Mouse (Mus musculus) intestine, embryonic 15.5 days (tissue): ENCODE data around the gene Cemip. TPM values are rescaled to one million over a fixed set of nuclear protein-coding genes. Genes with fewer than 3 reads are reported as not detected.

Experiments
- ATAC-seq: fragments of 200-750 bp; cut with Nextera tagmentation; 2 replicates; pipeline ENCODE4 v1.8.0; 2017; ENCODE audit warnings: moderate TSS enrichment, moderate library complexity
- H3K27ac ChIP-seq: fragments of 300-500 bp; sonication (generic); 2 replicates; pipeline ENCODE4 v1.5.1; 2015; ENCODE audit warnings: mild to moderate bottlenecking, inconsistent platforms
- H3K27me3 ChIP-seq: fragments of 300-500 bp; sonication (generic); replicated peaks from 2 replicates; pipeline ENCODE4 v1.6.1; 2015; ENCODE audit warnings: inconsistent platforms
- H3K36me3 ChIP-seq: fragments of 300-500 bp; sonication (generic); 2 replicates; pipeline ENCODE4 v1.6.1; 2015; ENCODE audit warnings: inconsistent platforms
- H3K4me1 ChIP-seq: fragments of 300-500 bp; sonication (generic); replicated peaks from 2 replicates; pipeline ENCODE4 v1.6.1; 2015; ENCODE audit warnings: inconsistent platforms
- H3K4me2 ChIP-seq: fragments of 300-500 bp; sonication (generic); replicated peaks from 2 replicates; pipeline ENCODE4 v1.6.1; 2015; ENCODE audit warnings: mild to moderate bottlenecking, inconsistent platforms
- H3K4me3 ChIP-seq: fragments of 300-500 bp; sonication (generic); replicated peaks from 2 replicates; pipeline ENCODE4 v1.5.1; 2015; ENCODE audit warnings: inconsistent platforms
- H3K9ac ChIP-seq: fragments of 300-500 bp; sonication (generic); 2 replicates; pipeline ENCODE4 v1.6.1; 2015; ENCODE audit warnings: inconsistent platforms
- H3K9me3 ChIP-seq: fragments of 300-500 bp; sonication (generic); 2 replicates; pipeline ENCODE4 v1.6.1; 2016; ENCODE audit warnings: inconsistent platforms
- WGBS: fragments of 180-500 bp; shearing (Covaris S2); methylation state at CpG from one replicate; pipeline ENCODE4 v1.1.7; 2015; 5-methylcytosine and 5-hydroxymethylcytosine counted together
- polyA plus RNA-seq: library from polyadenylated mRNA; unstranded; fragments of >200 nt; fragmentation: Nextera tagmentation; extraction: Ambion mirVana; gene quantifications from 2 replicates; pipeline ENCODE4 v1.2.1, GENCODE M21; 2015

The Cemip gene
- polyA plus RNA-seq, 1 experiment from 2014 or later: 0.44 TPM

DNA sequence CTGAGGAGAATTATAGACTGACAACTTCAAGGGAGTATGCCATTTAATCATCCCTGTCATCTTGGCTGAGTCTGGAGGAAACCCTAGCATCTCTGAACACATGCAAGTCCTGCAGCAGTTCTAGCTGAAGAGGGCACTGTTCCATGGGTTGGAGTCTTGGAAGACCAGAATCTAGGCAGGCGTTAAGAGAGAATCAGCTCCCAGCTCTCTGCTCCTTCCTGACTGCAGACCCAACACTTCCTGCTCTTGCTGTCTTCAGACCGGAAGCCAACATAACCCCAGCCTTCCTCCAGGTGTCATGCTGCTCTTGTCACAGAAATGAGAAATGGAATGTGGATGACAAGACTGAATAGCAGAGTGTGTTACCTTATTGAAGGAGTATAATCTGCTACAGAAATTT, 29.1 kb upstream of the Cemip start:
- H3K4me2 ChIP-seq: no peak overlapping the region
- H3K4me3 ChIP-seq: no peak overlapping the region
- peaks cover 7% of the 10 kb centered on the region for H3K36me3 ChIP-seq
- no peaks in the 10 kb centered on the region for H3K27me3 ChIP-seq
- no peaks in the 10 kb centered on the region for H3K9me3 ChIP-seq
- no peak overlapping the region for H3K9ac ChIP-seq
- 63% methylated on average over 2 of the region's 2 CpGs for WGBS
- no peak overlapping the region for H3K27ac ChIP-seq
- ATAC-seq: no peak
- H3K4me1 ChIP-seq: peaks cover 30% of the 10 kb centered on the region

DNA sequence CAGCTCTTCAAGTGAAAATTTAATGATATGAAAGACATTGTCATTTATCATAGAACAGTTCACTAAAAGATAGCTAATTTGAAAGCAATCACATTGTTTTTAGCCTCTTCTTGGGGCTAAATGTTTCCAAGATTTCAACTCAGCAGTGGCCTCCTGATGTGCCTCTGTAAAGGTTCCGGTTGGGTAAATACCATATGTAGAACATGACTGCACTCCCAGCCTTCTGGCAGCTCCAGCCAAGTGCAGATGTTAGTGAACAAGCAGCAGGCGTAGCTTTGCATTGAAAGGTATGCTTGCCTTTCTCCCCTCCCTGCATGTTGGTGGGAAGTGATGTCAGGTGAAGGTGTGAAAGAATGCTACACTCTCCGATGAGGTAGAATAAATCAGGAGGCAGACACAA, 28.5 kb upstream of the Cemip start:
- Histone ChIP-seq H3K9ac (no peak overlapping the region), H3K27ac (no peak overlapping the region), H3K27me3 (no peaks in the 10 kb centered on the region), H3K4me3 (no peak overlapping the region), H3K4me2 (no peak overlapping the region), H3K4me1 (peaks cover 24% of the 10 kb centered on the region), H3K36me3 (peaks cover 11% of the 10 kb centered on the region), H3K9me3 (no peaks in the 10 kb centered on the region)
- ATAC-seq: no peak
- 80% methylated on average over 3 of the region's 3 CpGs for WGBS

DNA sequence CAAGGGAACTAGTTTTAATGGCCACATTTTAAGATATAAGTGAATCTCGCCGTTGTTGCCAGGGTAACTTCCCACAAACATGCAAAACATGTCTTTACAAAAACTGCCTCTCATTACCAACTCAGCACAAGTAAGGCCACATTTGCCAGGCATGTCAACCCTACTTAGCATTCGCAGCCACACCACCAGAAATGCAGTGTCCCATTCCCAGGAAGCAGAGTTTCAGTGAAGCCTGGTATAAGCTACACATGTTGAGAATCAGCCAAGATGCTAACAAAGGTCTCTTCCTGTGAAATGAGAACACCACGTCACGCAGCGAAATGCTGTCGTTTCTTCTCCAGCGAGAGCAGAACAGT, 26.7 kb upstream of the Cemip start:
- no peak overlapping the region for H3K4me2 ChIP-seq
- H3K4me1 ChIP-seq: peaks cover 16% of the 10 kb centered on the region
- H3K9me3 ChIP-seq: no peaks in the 10 kb centered on the region
- 90% methylated on average over 8 of the region's 8 CpGs for WGBS
- H3K4me3 ChIP-seq: no peak overlapping the region
- peaks cover 18% of the 10 kb centered on the region for H3K36me3 ChIP-seq
- no peak overlapping the region for H3K27ac ChIP-seq
- no peak overlapping the region for H3K9ac ChIP-seq
- no peak for ATAC-seq
- no peaks in the 10 kb centered on the region for H3K27me3 ChIP-seq

DNA sequence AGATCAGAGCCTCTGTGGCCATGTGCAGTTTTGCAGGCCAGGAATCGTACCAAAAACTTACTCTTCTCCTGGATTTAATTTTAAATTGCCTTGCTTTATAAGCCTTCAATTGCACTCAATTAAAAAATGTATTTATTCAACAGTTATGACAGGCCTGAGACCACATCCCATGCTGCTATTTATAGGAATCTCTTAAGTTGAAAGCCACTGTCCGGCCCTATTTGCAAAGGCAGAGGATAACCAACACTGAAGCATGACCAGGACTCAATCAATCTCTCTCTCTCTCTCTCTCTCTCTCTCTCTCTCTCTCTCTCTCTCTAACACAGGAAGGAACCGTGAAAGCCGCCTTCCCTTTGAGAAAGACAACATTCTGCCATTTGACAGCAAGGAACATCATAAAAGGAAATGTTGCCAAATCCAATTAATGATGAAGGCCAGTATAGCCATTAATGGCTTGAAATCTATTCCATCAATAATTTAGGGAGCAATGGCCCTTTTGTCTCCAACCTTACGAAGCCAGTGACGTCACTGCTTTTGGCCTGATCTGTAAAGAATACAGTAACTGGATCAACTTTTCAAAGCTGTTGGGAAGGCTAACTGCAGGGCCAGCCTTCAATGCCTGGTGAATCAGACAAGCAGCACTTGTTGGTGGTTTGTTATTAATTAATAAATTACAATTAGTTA, 26.2 kb upstream of the Cemip start:
- Histone ChIP-seq H3K4me2 (no peak overlapping the region), H3K4me3 (no peak overlapping the region), H3K4me1 (peaks cover 12% of the 10 kb centered on the region), H3K9ac (no peak overlapping the region), H3K27me3 (no peaks in the 10 kb centered on the region), H3K27ac (no peak overlapping the region), H3K9me3 (no peaks in the 10 kb centered on the region), H3K36me3 (peaks cover 18% of the 10 kb centered on the region)
- WGBS: 67% methylated on average over 6 of the region's 6 CpGs
- no peak for ATAC-seq

DNA sequence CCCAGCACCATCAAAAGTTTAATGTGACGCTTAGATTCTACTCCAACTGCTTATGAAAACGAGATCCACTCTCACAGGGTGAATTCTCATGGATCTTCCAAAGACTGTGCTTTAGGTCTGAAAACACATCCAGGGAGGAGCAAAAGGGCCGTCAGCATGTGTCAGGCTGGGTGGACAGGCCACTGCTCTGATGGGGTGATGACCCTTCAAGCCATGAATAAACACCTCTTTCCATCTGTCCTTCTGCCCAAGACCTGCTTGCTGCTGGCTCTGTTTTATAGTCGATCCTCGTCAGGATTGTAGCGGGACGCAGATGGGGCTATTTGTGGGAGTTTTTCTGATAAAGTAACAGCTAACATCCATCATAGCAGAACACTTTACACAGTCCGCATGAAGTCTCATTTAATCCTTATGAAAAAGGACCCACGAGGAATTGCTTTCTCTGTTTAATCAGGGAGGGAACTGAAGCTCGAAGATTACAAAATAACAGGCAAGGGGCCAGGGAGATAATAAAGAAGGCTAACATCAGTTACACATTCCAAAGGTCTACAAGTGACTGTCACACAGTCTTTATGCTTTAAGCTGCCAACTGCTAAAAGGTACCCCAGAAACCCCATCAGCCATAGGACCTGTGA, 25.5 kb upstream of the Cemip start:
- H3K4me2 ChIP-seq: no peak overlapping the region
- peaks cover 6% of the 10 kb centered on the region for H3K4me1 ChIP-seq
- no peak overlapping the region for H3K4me3 ChIP-seq
- no peak overlapping the region for H3K27ac ChIP-seq
- no peak overlapping the region for H3K9ac ChIP-seq
- H3K27me3 ChIP-seq: no peaks in the 10 kb centered on the region
- WGBS: 44% methylated on average over 10 of the region's 10 CpGs
- ATAC-seq: no peak
- H3K9me3 ChIP-seq: no peaks in the 10 kb centered on the region
- peaks cover 18% of the 10 kb centered on the region for H3K36me3 ChIP-seq

DNA sequence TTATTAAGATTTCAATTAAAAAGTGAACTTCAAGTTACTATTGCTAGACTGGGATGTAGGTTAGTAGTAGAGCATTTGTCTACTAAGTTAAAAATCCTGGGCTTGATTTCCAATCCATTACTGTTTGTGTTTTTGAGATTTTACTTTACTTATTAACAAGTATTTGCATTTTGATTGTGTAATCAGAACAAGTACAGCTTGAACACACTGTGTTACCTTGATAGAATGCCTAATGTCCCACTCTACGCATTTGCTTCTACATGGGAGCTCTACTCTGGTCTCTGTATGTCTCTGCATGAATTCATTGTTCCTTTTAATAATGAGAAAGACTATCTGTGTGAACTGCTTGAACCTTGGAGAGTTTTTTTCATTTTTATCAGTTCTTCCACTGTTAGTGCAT, 20.6 kb upstream of the Cemip start:
- WGBS: 94% methylated on average over 1 of the region's 1 CpGs
- Histone ChIP-seq H3K36me3 (peaks cover 15% of the 10 kb centered on the region), H3K4me1 (peaks cover 5% of the 10 kb centered on the region), H3K9ac (no peak overlapping the region), H3K9me3 (no peaks in the 10 kb centered on the region), H3K27ac (no peak overlapping the region), H3K27me3 (no peaks in the 10 kb centered on the region), H3K4me2 (no peak overlapping the region), H3K4me3 (no peak overlapping the region)
- ATAC-seq: no peak

DNA sequence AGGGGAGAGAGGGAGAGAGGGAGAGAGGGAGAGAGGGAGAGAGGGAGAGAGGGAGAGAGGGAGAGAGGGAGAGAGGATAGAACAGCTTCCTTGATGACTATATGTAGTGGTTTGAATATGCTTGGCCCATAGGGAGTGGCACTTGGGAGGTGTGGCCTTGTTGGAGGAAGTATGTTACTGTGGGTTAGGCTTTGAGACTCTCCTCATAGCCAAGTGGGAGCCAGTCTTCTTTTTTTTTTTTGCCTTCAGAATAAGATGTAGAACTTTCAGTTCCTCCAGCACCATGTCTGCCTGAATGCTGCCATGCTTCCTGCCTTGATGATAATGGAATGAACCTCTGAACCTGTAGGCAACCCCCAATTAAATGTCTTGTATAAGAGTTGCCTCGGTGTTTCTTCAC, 16.3 kb upstream of the Cemip start:
- WGBS: 96% methylated on average over 1 of the region's 1 CpGs
- no peaks in the 10 kb centered on the region for H3K27me3 ChIP-seq
- ATAC-seq: no peak
- no peak overlapping the region for H3K4me3 ChIP-seq
- no peak overlapping the region for H3K9ac ChIP-seq
- H3K9me3 ChIP-seq: no peaks in the 10 kb centered on the region
- H3K4me2 ChIP-seq: no peak overlapping the region
- no peaks in the 10 kb centered on the region for H3K36me3 ChIP-seq
- H3K27ac ChIP-seq: no peak overlapping the region
- no peaks in the 10 kb centered on the region for H3K4me1 ChIP-seq

DNA sequence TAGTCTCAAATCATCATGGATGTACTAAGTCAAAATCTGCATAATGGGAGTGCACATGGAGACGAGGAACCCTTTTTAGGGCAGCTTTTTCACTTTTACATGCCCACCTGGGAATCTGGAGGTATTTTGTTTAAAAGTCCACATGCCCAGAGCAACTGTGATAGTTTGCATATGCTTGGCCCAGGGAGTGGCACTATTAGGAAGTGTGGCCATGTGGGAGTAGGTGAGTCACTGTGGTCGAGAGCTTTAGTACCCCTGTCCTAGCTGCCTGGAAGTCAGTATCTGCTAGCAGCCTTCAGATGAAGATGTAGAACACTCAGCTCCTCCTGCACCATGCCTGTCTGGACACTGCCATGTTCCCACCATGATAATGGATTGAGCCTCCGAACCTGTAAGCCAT, 14.4 kb upstream of the Cemip start:
- no peaks in the 10 kb centered on the region for H3K9me3 ChIP-seq
- 86% methylated on average over 3 of the region's 3 CpGs for WGBS
- no peak overlapping the region for H3K9ac ChIP-seq
- no peak overlapping the region for H3K4me2 ChIP-seq
- no peak for ATAC-seq
- H3K27ac ChIP-seq: no peak overlapping the region
- no peaks in the 10 kb centered on the region for H3K27me3 ChIP-seq
- no peaks in the 10 kb centered on the region for H3K36me3 ChIP-seq
- H3K4me3 ChIP-seq: no peak overlapping the region
- no peaks in the 10 kb centered on the region for H3K4me1 ChIP-seq

DNA sequence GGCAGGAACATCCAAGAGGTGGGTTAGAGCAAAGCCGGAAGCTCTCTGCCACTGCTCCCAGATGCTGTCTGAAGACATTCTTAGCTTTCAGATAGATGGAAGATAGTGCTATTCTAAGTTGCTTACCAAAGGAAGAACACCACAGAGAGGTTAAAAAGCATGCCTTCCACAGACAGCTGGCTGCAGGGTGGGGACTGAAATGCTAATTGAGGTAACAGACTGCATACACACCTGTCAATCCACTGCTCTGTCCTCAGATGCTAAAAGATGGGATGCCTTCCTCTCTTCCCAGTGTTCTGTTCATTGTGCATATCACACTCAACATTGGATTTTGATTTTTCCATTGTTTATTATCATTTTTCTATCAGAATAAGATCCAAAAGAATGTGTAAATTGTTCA, 11.8 kb upstream of the Cemip start:
- Histone ChIP-seq H3K9me3 (no peaks in the 10 kb centered on the region), H3K4me1 (no peaks in the 10 kb centered on the region), H3K27ac (no peak overlapping the region), H3K4me3 (no peak overlapping the region), H3K9ac (no peak overlapping the region), H3K27me3 (no peaks in the 10 kb centered on the region), H3K4me2 (no peak overlapping the region), H3K36me3 (no peaks in the 10 kb centered on the region)
- whole genome bisulfite sequencing: 94% methylated on average over 1 of the region's 1 CpGs
- no peak for ATAC-seq

DNA sequence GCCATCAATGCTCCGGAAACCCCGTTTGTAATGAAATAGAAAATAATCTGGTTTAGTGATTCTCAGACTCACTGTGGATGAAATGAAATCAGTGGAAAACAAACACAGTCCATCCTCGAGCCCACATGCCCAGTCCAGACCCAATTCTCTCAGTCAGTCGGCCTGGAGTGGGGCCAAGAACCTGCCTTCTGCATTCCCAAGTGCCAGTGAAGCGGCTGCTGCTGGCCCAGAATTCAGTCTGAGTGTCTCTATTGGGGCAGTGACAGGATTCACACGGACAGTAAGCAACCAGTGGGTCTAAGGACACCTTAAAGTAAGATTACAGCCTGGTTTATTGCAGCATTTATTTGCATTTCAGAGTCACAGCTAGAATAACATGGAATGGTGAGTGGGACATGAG, 10.2 kb upstream of the Cemip start:
- Histone ChIP-seq H3K36me3 (no peaks in the 10 kb centered on the region), H3K27ac (no peak overlapping the region), H3K4me1 (no peaks in the 10 kb centered on the region), H3K4me2 (no peak overlapping the region), H3K27me3 (no peaks in the 10 kb centered on the region), H3K9ac (no peak overlapping the region), H3K4me3 (no peak overlapping the region), H3K9me3 (no peaks in the 10 kb centered on the region)
- WGBS: 60% methylated on average over 6 of the region's 6 CpGs
- ATAC-seq: no peak

DNA sequence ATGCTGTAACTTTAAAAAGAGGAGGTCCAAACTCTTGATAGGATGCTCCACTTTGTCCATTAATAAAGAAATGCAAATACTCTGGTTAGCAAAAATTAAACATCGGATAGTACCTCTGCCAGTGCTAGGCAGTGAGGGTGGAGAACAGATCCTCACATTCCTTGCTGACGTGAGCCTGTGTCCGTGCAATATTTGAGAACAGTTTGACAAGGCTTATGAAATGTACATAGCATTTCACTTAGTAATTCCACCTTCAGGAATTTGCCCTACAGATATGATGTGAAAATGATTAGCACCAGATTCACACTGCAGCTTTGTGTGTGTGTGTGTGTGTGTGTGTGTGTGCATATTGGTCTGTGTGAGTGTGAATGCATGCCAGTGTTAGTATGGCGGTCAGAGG, 4.5 kb upstream of the Cemip start:
- Histone ChIP-seq H3K4me1 (peaks cover 6% of the 10 kb centered on the region; the same call in 1 of the 2 replicates), H3K4me2 (no peak overlapping the region), H3K27me3 (peaks cover 18% of the 10 kb centered on the region), H3K9me3 (no peaks in the 10 kb centered on the region), H3K27ac (no peak overlapping the region), H3K36me3 (no peaks in the 10 kb centered on the region), H3K4me3 (no peak overlapping the region), H3K9ac (no peak overlapping the region)
- 72% methylated on average over 4 of the region's 4 CpGs for WGBS
- no peak for ATAC-seq

DNA sequence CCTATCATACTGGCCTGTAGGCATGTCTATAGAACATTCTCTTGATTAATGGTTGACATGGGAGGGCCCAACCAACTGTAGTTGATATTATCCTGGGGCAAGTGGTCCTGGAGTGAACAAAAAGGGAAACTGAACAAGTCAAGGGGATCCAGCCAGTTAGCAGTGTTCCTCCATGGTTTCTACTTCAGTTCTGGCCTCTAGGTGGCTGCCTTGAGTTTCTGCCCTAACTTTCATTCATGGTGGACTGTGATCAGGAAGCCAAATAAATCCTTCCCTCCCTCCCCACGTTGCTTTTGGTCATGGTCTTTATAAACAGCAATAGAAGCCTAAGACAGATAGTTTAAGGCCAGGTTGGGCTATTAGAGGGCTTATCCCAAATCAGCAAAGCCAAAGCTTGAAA, 3.5 kb upstream of the Cemip start:
- Histone ChIP-seq H3K27me3 (peaks cover 29% of the 10 kb centered on the region), H3K4me3 (no peak overlapping the region), H3K9ac (no peak overlapping the region), H3K27ac (no peak overlapping the region), H3K4me1 (peaks cover 16% of the 10 kb centered on the region), H3K36me3 (no peaks in the 10 kb centered on the region), H3K9me3 (no peaks in the 10 kb centered on the region), H3K4me2 (no peak overlapping the region)
- 17% methylated on average over 1 of the region's 1 CpGs for WGBS
- no peak for ATAC-seq

DNA sequence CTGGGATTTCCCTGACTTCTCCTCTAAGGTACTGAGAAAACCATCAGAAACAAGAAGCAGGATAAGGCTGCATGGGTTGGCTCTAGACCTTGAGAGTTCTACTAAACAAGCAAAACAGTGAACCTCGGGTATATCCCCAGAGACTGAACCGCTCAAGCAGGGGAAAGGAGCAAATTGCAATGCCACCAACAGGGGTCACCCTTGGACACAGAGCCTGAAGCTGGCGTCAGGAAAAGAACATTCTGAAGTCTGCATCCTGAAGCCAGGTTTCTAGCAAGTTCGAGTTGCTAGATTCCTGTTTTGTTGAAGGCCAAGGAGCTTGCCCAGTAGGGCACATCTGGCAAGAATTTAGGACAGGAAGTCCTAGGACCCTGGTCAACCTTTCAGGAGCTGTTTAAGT, 2.7 kb upstream of the Cemip start:
- Histone ChIP-seq H3K36me3 (no peaks in the 10 kb centered on the region), H3K9ac (no peak overlapping the region), H3K27me3 (peaks cover 30% of the 10 kb centered on the region), H3K4me1 (peaks cover 16% of the 10 kb centered on the region), H3K4me3 (no peak overlapping the region), H3K9me3 (no peaks in the 10 kb centered on the region), H3K27ac (no peak overlapping the region), H3K4me2 (no peak overlapping the region)
- WGBS: 12% methylated on average over 4 of the region's 4 CpGs
- no peak for ATAC-seq
